Mouse (Mus musculus) ovary, postnatal 14 days (tissue): Measurements from ENCODE around the gene Dnmt3a.
A peak's percentile ranks its signal among the peaks of the same experiment; 100 is the strongest.
"Not testable (repeated sequence)": the region's sequence is repeated elsewhere in the genome, so short reads cannot be mapped to it uniquely, and the experiment has no call there.

ENCODE experiments used
- DNase-seq: peaks from one replicate; pipeline ENCODE4 v3.0.0; 2022; ENCODE audit warnings: low spot score

Gene Dnmt3a

GRCm38 (mm10) chr12:3918577-3918976 lies 112.8 kb downstream of the Dnmt3a start:
- DNase-seq = no peak

- no peak for DNase-seq
These were observed 113.6 kb downstream of the Dnmt3a start for GRCm38 (mm10) chr12:3919423-3919822.

- DNase-seq = peak; percentile 56
These were observed 120.3 kb downstream of the Dnmt3a start for GRCm38 (mm10) chr12:3926127-3926526.

GRCm38 (mm10) chr12:3928841-3929240 lies 123.0 kb downstream of the Dnmt3a start:
- no peak for DNase-seq

- not testable (repeated sequence) for DNase-seq
These were observed 124.5 kb downstream of the Dnmt3a start for GRCm38 (mm10) chr12:3930090-3930865.

GRCm38 (mm10) chr12:3942026-3942425 lies 136.2 kb downstream of the Dnmt3a start:
- DNase-seq = no peak

- DNase-seq = no peak
These were observed 138.8 kb downstream of the Dnmt3a start for GRCm38 (mm10) chr12:3944454-3945073.

GRCm38 (mm10) chr12:3947503-3947902 lies 141.7 kb downstream of the Dnmt3a start:
- no peak for DNase-seq

GRCm38 (mm10) chr12:3954651-3955050 lies 148.8 kb downstream of the Dnmt3a start, which contains the start of gene Pomc:
Gene Pomc, plus strand, starts transcription at chr12:3954951.
- DNase-seq = no peak

- DNase-seq = peak; percentile 7
These were observed 149.6 kb downstream of the Dnmt3a start for GRCm38 (mm10) chr12:3955371-3955770.

GRCm38 (mm10) chr12:3956351-3956750 lies 150.5 kb downstream of the Dnmt3a start:
- no peak for DNase-seq

- DNase-seq = peak; percentile 61
These were observed 154.2 kb downstream of the Dnmt3a start for GRCm38 (mm10) chr12:3959791-3960543.

- no peak for DNase-seq
These were observed 154.7 kb downstream of the Dnmt3a start for GRCm38 (mm10) chr12:3960553-3960952.
